Mouse (Mus musculus): ENCODE data around the gene Git1.

GRCm38 (mm10) chr11:77489591-77490235, 3.6 kb upstream of the Git1 start, which contains the start of gene Ankrd13b:
- TF ChIP-seq EP300 (IDR thresholded peaks at IDR 0.05; ENCODE audit: low read depth) (no peak), CTCF (IDR thresholded peaks at IDR 0.05; ENCODE audit: low read depth) (no peak)

Data from liver, postnatal 0 days (tissue).